ENCODE assay signal across 13 mouse cellular contexts in genomic region chr11:21549754-21550153, GRCm38 (mm10). TPM values are rescaled to one million over a fixed set of nuclear protein-coding genes. Genes with fewer than 3 reads are reported as not detected.
A peak's percentile ranks its signal among the peaks of the same experiment; 100 is the strongest.
DNase-seq lines count a peak whose midpoint lies in the region; ATAC-seq lines count a peak whose summit lies in the region.
"Had no signal": no experiment of that assay in that cellular context is flagged by ENCODE, and none has a peak within 500 bp of the region (broad histone marks: within the 10 kb centered on the region; RNA-seq: fewer than 3 reads in every experiment).

No protein-coding gene starts in this region.

- ATAC-seq in inflammation-experienced regulatory T-cells, adult 6 months, result peak; percentile 60
- peak; percentile 59; the same call in 1 of the 2 replicates for ATAC-seq in liver, embryonic 16.5 days (ENCODE audit: low read depth)
- ATAC-seq in midbrain, embryonic 13.5 days, result no peak
- ATAC-seq: midbrain, embryonic 16.5 days had no signal

- H3K4me3 ChIP-seq in liver, embryonic 16.5 days (ENCODE audit: low read depth, low read length), result peak overlapping the region; percentile 43
- no peak overlapping the region for H3K4me3 ChIP-seq in midbrain, embryonic 13.5 days (replicated peaks)
- H3K4me3 ChIP-seq: embryonic facial prominence, embryonic 13.5 days; limb, embryonic 15.5 days had no signal

- no peak overlapping the region for H3K27ac ChIP-seq in liver, embryonic 16.5 days (ENCODE audit: low read length)
- H3K27ac ChIP-seq in midbrain, embryonic 13.5 days, result no peak overlapping the region
- H3K27ac ChIP-seq: embryonic facial prominence, embryonic 13.5 days; limb, embryonic 15.5 days had no signal

- no peak overlapping the region for H3K9ac ChIP-seq in liver, embryonic 16.5 days (ENCODE audit: low read depth, low read length)
- no peak overlapping the region for H3K9ac ChIP-seq in midbrain, embryonic 13.5 days (replicated peaks)
- H3K9ac ChIP-seq: embryonic facial prominence, embryonic 13.5 days; limb, embryonic 15.5 days had no signal

- H3K4me2 ChIP-seq in liver, embryonic 16.5 days (ENCODE audit: low read depth, low read length), result peak overlapping the region; percentile 54
- no peak overlapping the region for H3K4me2 ChIP-seq in midbrain, embryonic 13.5 days (replicated peaks)
- H3K4me2 ChIP-seq: embryonic facial prominence, embryonic 13.5 days; limb, embryonic 15.5 days had no signal

- no peaks in the 10 kb centered on the region; the same call in none of the 2 replicates for H3K4me1 ChIP-seq in liver, embryonic 16.5 days (ENCODE audit: control insufficient read depth, low read depth, low read length)
- no peaks in the 10 kb centered on the region for H3K4me1 ChIP-seq in midbrain, embryonic 13.5 days (replicated peaks)
- H3K4me1 ChIP-seq: embryonic facial prominence, embryonic 13.5 days; limb, embryonic 15.5 days had no signal

- no peaks in the 10 kb centered on the region for H3K36me3 ChIP-seq in liver, embryonic 16.5 days (ENCODE audit: control insufficient read depth, insufficient read depth)
- H3K36me3 ChIP-seq in midbrain, embryonic 13.5 days, result no peaks in the 10 kb centered on the region
- H3K36me3 ChIP-seq: embryonic facial prominence, embryonic 13.5 days; limb, embryonic 15.5 days had no signal

- WGBS in liver, embryonic 16.5 days (ENCODE audit: insufficient replicate concordance), result 4% methylated on average over 4 of the region's 4 CpGs
- WGBS in midbrain, embryonic 13.5 days, result 92% methylated on average over 4 of the region's 4 CpGs

- peak; percentile 14 to 32 for DNase-seq in spleen, postnatal 36 days (ENCODE audit: low spot score in 2 of 2)
- DNase-seq in spleen, adult 18-20 months, result no peak
- DNase-seq in urinary bladder, postnatal 14 days (ENCODE audit: low spot score), result no peak
- DNase-seq in left cerebral cortex, adult 9 months (ENCODE audit: low spot score in 2 of 2), result no peak
- DNase-seq in cerebellum, postnatal 10 days, result no peak
- DNase-seq: cerebellum, adult 8-10 months; heart, postnatal 10 days had no signal

- no peaks in the 10 kb centered on the region for H3K27me3 ChIP-seq in liver, embryonic 16.5 days (ENCODE audit: control insufficient read depth, insufficient read depth, low read depth, low read length)
- H3K27me3 ChIP-seq in midbrain, embryonic 13.5 days, result no peaks in the 10 kb centered on the region
- H3K27me3 ChIP-seq: embryonic facial prominence, embryonic 13.5 days; limb, embryonic 15.5 days had no signal

- H3K9me3 ChIP-seq in liver, embryonic 16.5 days (replicated peaks; ENCODE audit: control insufficient read depth, low read length), result no peaks in the 10 kb centered on the region
- H3K9me3 ChIP-seq in midbrain, embryonic 13.5 days, result no peaks in the 10 kb centered on the region
- H3K9me3 ChIP-seq: embryonic facial prominence, embryonic 13.5 days; limb, embryonic 15.5 days had no signal

RNA-seq across cellular contexts. Expression of gene Wdpcp, which starts 22.3 kb away (rescaled TPM):
- 1 to 10 TPM in 1 of 3 experiments, under 1 TPM in 2; 0.20 to 2.2 (median 0.25) TPM for polyA plus RNA-seq in inflammation-experienced regulatory T-cells, adult 6 months (2017; shearing (Covaris generic))
- 0.74 and 0.88 TPM in 2 replicates for polyA plus RNA-seq in liver, embryonic 16.5 days (2015; fragmentation: Nextera tagmentation; extraction: Ambion mirVana)
- 12.6 and 13.1 TPM in 2 replicates for polyA plus RNA-seq in midbrain, embryonic 13.5 days (2015; fragmentation: Nextera tagmentation; extraction: Ambion mirVana)

RNA-seq across cellular contexts. Expression of gene Mdh1, which starts 22.4 kb away (rescaled TPM):
- 100 to 1,000 TPM; 421 to 446 (median 430) TPM for polyA plus RNA-seq in inflammation-experienced regulatory T-cells, adult 6 months (2017; shearing (Covaris generic))
- polyA plus RNA-seq in liver, embryonic 16.5 days (2015; fragmentation: Nextera tagmentation; extraction: Ambion mirVana), result 204 and 208 TPM in 2 replicates
- 466 and 472 TPM in 2 replicates for polyA plus RNA-seq in midbrain, embryonic 13.5 days (2015; fragmentation: Nextera tagmentation; extraction: Ambion mirVana)

Comparison
In these comparisons a context has a peak if more than half of its experiments do, and no peak if none do; other contexts are left out.
1. DNase-seq: peak in spleen, postnatal 36 days (2 of 2); none in spleen, adult 18-20 months (0 of 2), urinary bladder, postnatal 14 days (single experiment), left cerebral cortex, adult 9 months (0 of 2) and cerebellum, postnatal 10 days (0 of 2).